Comparison of ENCODE assay signal across 17 mouse cellular contexts in the genomic region with DNA sequence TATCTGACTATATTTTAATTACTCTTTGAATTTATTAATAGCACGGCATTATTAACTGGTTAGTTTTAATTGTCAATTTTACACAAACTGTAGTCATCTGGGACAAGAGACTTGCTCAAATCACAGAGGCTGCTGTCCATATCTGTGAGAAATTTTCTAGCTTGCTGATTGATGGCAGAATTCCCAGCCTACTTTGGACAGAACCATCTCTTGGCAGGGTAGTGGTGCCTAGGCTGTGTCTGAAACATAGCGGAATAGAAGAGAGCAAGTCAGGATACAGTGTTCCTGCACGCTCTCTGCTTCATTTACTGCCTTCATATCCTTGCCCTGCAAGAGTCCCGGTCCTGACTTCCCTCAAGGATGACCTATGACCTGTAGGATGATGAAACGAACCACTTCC.
DNase-seq lines count a peak whose midpoint lies in the region; TF ChIP-seq lines count a peak whose summit lies in the region.
"Had no signal": no experiment of that assay in that cellular context is flagged by ENCODE, and none has a peak within 500 bp of the region (broad histone marks: within the 10 kb centered on the region; RNA-seq: fewer than 3 reads in every experiment).

No protein-coding gene starts in this region.

- no peak for TF ChIP-seq CTCF in lung, adult 2 months (IDR thresholded peaks at IDR 0.05; ENCODE audit: insufficient read depth, low read length)

- peak; percentile 47 to 79 for DNase-seq in cerebellum, postnatal 14 days
- no peak for DNase-seq in cerebellum, adult 11 months
- DNase-seq in heart, postnatal 10 days = peak; percentile 4 to 9
- DNase-seq in heart, postnatal 4 days = no peak
- DNase-seq in lung, postnatal 10 days = peak; percentile 2
- no peak for DNase-seq in lung, adult 2 months
- DNase-seq in brain, adult 2 months (ENCODE audit: low read depth, low spot score) = peak; percentile 36
- DNase-seq: gastrocnemius, postnatal 36 days; layer of hippocampus, adult 9-11 months; lung, postnatal 14 days; right cerebral cortex, adult 18-20 months; right cerebral cortex, postnatal 4 days; thymus, postnatal 14 days had no signal

- 51% methylated on average over 5 of the region's 5 CpGs for WGBS in lung, adult 2 months

- no peaks in the 10 kb centered on the region for H3K4me1 ChIP-seq in lung, adult 2 months (ENCODE audit: control insufficient read depth, insufficient read depth, low read length)
- H3K4me1 ChIP-seq: limb, embryonic 15.5 days; liver, embryonic 15.5 days had no signal

- intact Hi-C loops in heart, postnatal 10 days (cut with DNase I) = no loop called here

- no peak overlapping the region for H3K4me3 ChIP-seq in lung, adult 2 months (replicated peaks; ENCODE audit: extremely low read depth, low read depth, low read length)
- H3K4me3 ChIP-seq: limb, embryonic 15.5 days; liver, embryonic 15.5 days; myocyte; neural tube, embryonic 13.5 days had no signal

- TF ChIP-seq POLR2A in lung, adult 2 months (IDR thresholded peaks at IDR 0.05; ENCODE audit: borderline replicate concordance, extremely low read depth, low read depth, low read length) = no peak

Comparison
In these comparisons a context has a peak if more than half of its experiments do, and no peak if none do; other contexts are left out.
1. DNase-seq: peak in cerebellum, postnatal 14 days (2 of 2), heart, postnatal 10 days (2 of 2), lung, postnatal 10 days (single experiment) and brain, adult 2 months (single experiment); none in cerebellum, adult 11 months (single experiment), heart, postnatal 4 days (single experiment) and lung, adult 2 months (single experiment).